Mouse (Mus musculus) monocyte, adult 5-6 weeks (primary cell): Measurements from ENCODE around the gene Ttll11. TPM values are rescaled to one million over a fixed set of nuclear protein-coding genes. Genes with fewer than 3 reads are reported as not detected.

Experiments
- ATAC-seq: fragments of 153-309, 156-312 bp; replicated peaks from 2 replicates; pipeline ENCODE4 v1.8.0; 2017; ENCODE audit warnings: mild to moderate bottlenecking; ENCODE audit not compliant: low TSS enrichment, insufficient number of reproducible peaks, severe bottlenecking, poor library complexity, low FRiP score
- total RNA-seq: library from RNA; stranded (forward); fragments of 200-1000, 200-491, 200-594 nt; gene quantifications from 3 replicates; pipeline ENCODE4 v1.2.3, GENCODE M21; 2017

Gene Ttll11
- total RNA-seq, 1 experiment from 2014 or later = not detected

DNA sequence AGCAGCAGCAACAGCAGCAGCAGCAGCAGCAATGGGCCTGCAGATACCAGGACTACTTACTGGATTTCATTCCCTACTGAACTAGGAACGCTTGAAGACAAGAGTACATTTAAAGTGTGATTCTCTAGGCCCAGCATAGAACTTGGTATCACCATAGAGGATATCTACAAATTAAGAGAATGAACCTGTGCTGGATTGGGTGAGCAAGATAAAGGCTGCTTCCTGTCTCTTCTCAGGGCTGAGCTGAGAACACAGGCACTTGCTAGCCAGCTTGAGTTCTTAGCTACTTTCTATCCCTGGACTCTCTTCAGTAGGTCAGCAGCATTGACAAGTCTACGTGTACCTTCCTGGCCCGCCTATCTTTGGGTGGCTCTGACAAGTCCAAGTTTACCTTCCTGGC lies 2.0 kb downstream of the Ttll11 start:
- ATAC-seq = no peak

DNA sequence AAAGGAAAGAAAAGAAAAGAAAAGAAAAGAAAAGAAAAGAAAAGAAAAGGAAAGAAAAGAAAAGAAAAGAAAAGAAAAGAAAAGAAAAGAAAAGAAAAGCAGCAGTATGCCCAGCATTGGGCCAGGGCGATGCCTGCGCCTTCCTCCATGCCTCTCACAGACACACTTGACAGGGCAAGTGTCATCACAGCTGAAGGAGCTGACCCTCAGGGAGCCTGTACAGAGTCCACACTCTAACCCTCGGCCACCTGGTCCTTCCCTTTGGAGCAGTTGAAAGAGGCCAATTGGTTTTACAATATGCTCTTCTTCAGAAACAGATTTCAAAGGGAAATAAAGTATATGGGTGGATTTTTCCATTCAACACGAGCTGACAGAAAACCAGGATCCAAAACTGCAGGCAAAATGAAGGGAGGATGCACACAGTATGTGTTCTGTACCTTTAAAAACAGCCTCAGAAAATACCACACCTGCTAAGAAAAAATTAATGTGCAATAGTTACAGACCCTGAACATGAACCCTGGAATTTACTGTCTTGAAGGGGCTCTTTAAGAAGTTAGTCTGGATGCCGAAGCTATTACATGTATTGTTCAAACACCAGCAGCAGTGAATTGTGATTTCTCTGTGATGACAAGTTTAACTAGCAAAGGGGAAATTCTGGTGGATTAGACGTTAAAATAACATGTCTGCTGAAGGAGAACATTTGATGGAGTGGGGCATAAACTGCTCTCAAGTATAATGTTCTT lies 7.3 kb downstream of the Ttll11 start:
- ATAC-seq = no peak

- ATAC-seq = no peak
These were observed 13.7 kb downstream of the Ttll11 start for GRCm38 (mm10) chr2:35965883-35966513.

GRCm38 (mm10) chr2:35963280-35963679 lies 16.4 kb downstream of the Ttll11 start:
- no peak for ATAC-seq

- no peak for ATAC-seq
These were observed 18.1 kb downstream of the Ttll11 start for GRCm38 (mm10) chr2:35961593-35962127.

- no peak for ATAC-seq
These were observed 22.1 kb downstream of the Ttll11 start for GRCm38 (mm10) chr2:35957471-35958140.

GRCm38 (mm10) chr2:35955211-35955610 lies 24.5 kb downstream of the Ttll11 start:
- ATAC-seq = no peak

GRCm38 (mm10) chr2:35952187-35952958 lies 27.3 kb downstream of the Ttll11 start:
- ATAC-seq = no peak

DNA sequence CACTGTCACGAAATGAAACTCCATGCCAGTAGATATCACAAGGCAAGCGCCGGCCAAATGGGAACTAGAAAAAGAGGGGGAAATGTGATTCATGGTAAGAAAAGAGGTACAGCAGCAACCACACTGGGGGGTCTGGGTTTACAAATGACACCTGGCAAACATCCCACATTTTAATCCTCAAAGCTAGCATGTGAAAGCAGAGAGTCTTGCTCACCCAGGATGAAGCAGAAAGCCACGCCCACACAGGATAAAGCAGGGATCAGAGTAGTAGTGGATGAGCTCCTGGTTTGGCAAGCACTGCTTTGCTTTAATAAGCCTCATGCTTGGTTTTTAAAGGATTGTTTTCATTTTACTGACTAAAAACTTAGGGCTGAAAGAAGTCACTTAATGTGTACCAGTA lies 34.8 kb downstream of the Ttll11 start:
- ATAC-seq = no peak

GRCm38 (mm10) chr2:35942960-35943359 lies 36.8 kb downstream of the Ttll11 start:
- ATAC-seq = no peak

GRCm38 (mm10) chr2:35935045-35935444 lies 44.7 kb downstream of the Ttll11 start:
- no peak for ATAC-seq

GRCm38 (mm10) chr2:35933116-35933515 lies 46.6 kb downstream of the Ttll11 start:
- ATAC-seq = no peak

GRCm38 (mm10) chr2:35931619-35932018 lies 48.1 kb downstream of the Ttll11 start:
- ATAC-seq = no peak

GRCm38 (mm10) chr2:35930498-35931149 lies 49.1 kb downstream of the Ttll11 start:
- no peak for ATAC-seq

GRCm38 (mm10) chr2:35928133-35928532 lies 51.6 kb downstream of the Ttll11 start:
- no peak for ATAC-seq

DNA sequence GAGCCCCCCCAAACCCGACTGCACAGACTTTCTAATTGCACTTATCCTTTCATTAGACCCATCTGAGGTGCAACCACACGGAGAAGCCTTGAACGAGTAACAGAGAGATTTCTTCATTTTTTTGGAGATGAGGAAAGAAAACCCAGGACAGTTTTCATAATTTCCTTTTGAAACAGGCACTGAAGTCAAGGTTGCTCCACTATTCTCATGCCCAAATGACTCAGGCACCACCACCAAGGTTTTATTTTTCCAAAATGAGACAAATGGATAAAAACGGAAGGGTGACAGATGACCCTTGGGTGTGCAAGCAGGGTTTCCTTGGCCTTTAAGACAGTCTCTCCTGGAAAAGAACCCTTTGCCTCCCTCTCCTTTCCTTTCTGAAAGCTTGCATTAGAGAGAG lies 54.8 kb downstream of the Ttll11 start:
- no peak for ATAC-seq

DNA sequence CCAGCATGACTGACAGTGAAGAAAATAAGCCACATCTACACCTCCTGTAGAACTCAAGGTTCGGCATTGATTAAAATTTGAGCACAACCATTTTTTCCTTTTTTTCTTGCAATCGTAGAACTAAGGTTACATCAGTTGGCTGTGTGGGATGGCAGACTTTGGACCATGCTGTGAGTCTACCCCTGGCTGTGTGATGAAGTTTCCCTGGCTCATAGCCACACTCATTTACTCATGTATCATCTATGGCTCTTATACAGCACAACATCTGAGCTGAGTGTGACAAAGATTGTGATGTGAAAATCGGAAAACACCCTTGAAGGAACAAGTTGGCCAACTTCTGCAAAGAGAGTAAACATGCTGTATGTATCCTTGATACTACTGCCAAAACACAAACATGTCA lies 56.8 kb downstream of the Ttll11 start:
- ATAC-seq = no peak

GRCm38 (mm10) chr2:35912090-35912489 lies 67.6 kb downstream of the Ttll11 start:
- no peak for ATAC-seq
